Mouse (Mus musculus): ENCODE results near the gene Mettl5.

- TF ChIP-seq POLR2A (IDR thresholded peaks at IDR 0.05; ENCODE audit: low read depth, low read length) = no peak
- no peak for TF ChIP-seq CTCF (IDR thresholded peaks at IDR 0.05; ENCODE audit: extremely low read depth, insufficient read length, insufficient replicate concordance, low read depth, low read length)
Measured at GRCm38 (mm10) chr2:69885050-69885449, 365 bp downstream of the Mettl5 start.
